Mouse (Mus musculus) gastrocnemius, postnatal 25 days (tissue): Measurements from ENCODE around the gene Fam208b. TPM values are rescaled to one million over a fixed set of nuclear protein-coding genes. Genes with fewer than 3 reads are reported as not detected.
"Not testable (repeated sequence)": the region's sequence is repeated elsewhere in the genome, so short reads cannot be mapped to it uniquely, and the experiment has no call there.

Source experiments
- DNase-seq: peaks from one replicate; pipeline ENCODE4 v3.0.0; 2022
- total RNA-seq, 2 experiments: library from RNA; stranded (reverse); gene quantifications; 1 replicate in 1 of 2; 2 replicates in 1 of 2; pipeline ENCODE4 v1.2.3; 2021

Fam208b gene
- total RNA-seq, 2 experiments from 2014 or later = 6.6 to 7.6 TPM

- DNase-seq = no peak
Observed at GRCm38 (mm10) chr13:3563953-3564352, 47.0 kb downstream of the Fam208b start.

GRCm38 (mm10) chr13:3563130-3563529, 47.8 kb downstream of the Fam208b start:
- no peak for DNase-seq

GRCm38 (mm10) chr13:3547856-3548255, 63.1 kb downstream of the Fam208b start:
- no peak for DNase-seq

- DNase-seq = peak; percentile 53
Observed at GRCm38 (mm10) chr13:3547410-3547809, 63.5 kb downstream of the Fam208b start.

- DNase-seq = no peak
Observed at GRCm38 (mm10) chr13:3544925-3545324, 66.0 kb downstream of the Fam208b start.

GRCm38 (mm10) chr13:3544077-3544874, 66.6 kb downstream of the Fam208b start:
- DNase-seq = no peak

- DNase-seq = no peak
Observed at GRCm38 (mm10) chr13:3541159-3541782, 69.6 kb downstream of the Fam208b start.

GRCm38 (mm10) chr13:3540166-3540565, 70.7 kb downstream of the Fam208b start:
- DNase-seq = no peak

GRCm38 (mm10) chr13:3538969-3539562, 71.8 kb downstream of the Fam208b start:
- no peak for DNase-seq

- DNase-seq = peak; percentile 83
Observed at GRCm38 (mm10) chr13:3538223-3538968, 72.5 kb downstream of the Fam208b start.

- peak; percentile 97 for DNase-seq
Observed at GRCm38 (mm10) chr13:3537594-3538222, 73.2 kb downstream of the Fam208b start, which contains the start of gene Gdi2. TSS of gene Gdi2 (plus strand) at chr13:3538063.

GRCm38 (mm10) chr13:3534146-3534545, 76.8 kb downstream of the Fam208b start:
- no peak for DNase-seq

- DNase-seq = no peak
Observed at GRCm38 (mm10) chr13:3532451-3532850, 78.5 kb downstream of the Fam208b start.

GRCm38 (mm10) chr13:3531692-3532320, 79.1 kb downstream of the Fam208b start:
- DNase-seq = no peak

- DNase-seq = not testable (repeated sequence)
Observed at GRCm38 (mm10) chr13:3531176-3531575, 79.7 kb downstream of the Fam208b start.

- DNase-seq = no peak
Observed at GRCm38 (mm10) chr13:3530451-3530850, 80.5 kb downstream of the Fam208b start.

- DNase-seq = no peak
Observed at GRCm38 (mm10) chr13:3526328-3526727, 84.6 kb downstream of the Fam208b start.

- DNase-seq = no peak
Observed at GRCm38 (mm10) chr13:3525611-3526051, 85.3 kb downstream of the Fam208b start.

- no peak for DNase-seq
Observed at GRCm38 (mm10) chr13:3523946-3524345, 87.0 kb downstream of the Fam208b start.

GRCm38 (mm10) chr13:3523459-3523858, 87.4 kb downstream of the Fam208b start:
- no peak for DNase-seq

GRCm38 (mm10) chr13:3519994-3520393, 90.9 kb downstream of the Fam208b start:
- DNase-seq = not testable (repeated sequence)
